Mouse (Mus musculus) limb, embryonic 12.5 days (tissue): ENCODE measurements at regions not wholly inside any gene's neighbourhood (a gene's known extent, or its start where the extent isn't known, plus 50 kb on each side); places are given as distances from the start of the nearest gene placed in this dataset.
A peak's percentile ranks its signal among the peaks of the same experiment; 100 is the strongest.

ENCODE experiments used
- ATAC-seq: fragments of 200-750 bp; cut with Nextera tagmentation; 2 replicates; pipeline ENCODE4 v1.8.0; 2017; ENCODE audit warnings: low read depth, moderate TSS enrichment; ENCODE audit not compliant: insufficient number of reproducible peaks, insufficient read depth, low FRiP score, low TSS enrichment
- H3K27ac ChIP-seq: fragments of 300-500 bp; sonication (generic); 2 replicates; pipeline ENCODE4 v1.5.1; 2016; ENCODE audit warnings: mild to moderate bottlenecking, moderate library complexity
- H3K27me3 ChIP-seq: fragments of 300-500 bp; sonication (generic); 2 replicates; pipeline ENCODE4 v1.6.1; 2016; ENCODE audit warnings: mild to moderate bottlenecking, moderate library complexity
- H3K36me3 ChIP-seq: fragments of 300-500 bp; sonication (generic); 2 replicates; pipeline ENCODE4 v1.6.1; 2016; ENCODE audit warnings: mild to moderate bottlenecking, moderate library complexity
- H3K4me1 ChIP-seq: fragments of 300-500 bp; sonication (generic); replicated peaks from 2 replicates; pipeline ENCODE4 v1.6.1; 2016
- H3K4me2 ChIP-seq: fragments of 300-500 bp; sonication (generic); 2 replicates; pipeline ENCODE4 v1.6.1; 2016; ENCODE audit warnings: mild to moderate bottlenecking, moderate library complexity
- H3K4me3 ChIP-seq: fragments of 300-500 bp; sonication (generic); replicated peaks from 2 replicates; pipeline ENCODE4 v1.5.1; 2016; ENCODE audit warnings: mild to moderate bottlenecking
- H3K9ac ChIP-seq: fragments of 300-500 bp; sonication (generic); replicated peaks from 2 replicates; pipeline ENCODE4 v1.6.1; 2016; ENCODE audit warnings: mild to moderate bottlenecking, moderate library complexity
- H3K9me3 ChIP-seq: fragments of 300-500 bp; sonication (generic); 2 replicates; pipeline ENCODE4 v1.6.1; 2016; ENCODE audit warnings: mild to moderate bottlenecking, moderate library complexity
- WGBS: fragments of 180-500 bp; shearing (Covaris S2); methylation state at CpG from one replicate; pipeline ENCODE4 v1.1.7; 2016; 5-methylcytosine and 5-hydroxymethylcytosine counted together

DNA sequence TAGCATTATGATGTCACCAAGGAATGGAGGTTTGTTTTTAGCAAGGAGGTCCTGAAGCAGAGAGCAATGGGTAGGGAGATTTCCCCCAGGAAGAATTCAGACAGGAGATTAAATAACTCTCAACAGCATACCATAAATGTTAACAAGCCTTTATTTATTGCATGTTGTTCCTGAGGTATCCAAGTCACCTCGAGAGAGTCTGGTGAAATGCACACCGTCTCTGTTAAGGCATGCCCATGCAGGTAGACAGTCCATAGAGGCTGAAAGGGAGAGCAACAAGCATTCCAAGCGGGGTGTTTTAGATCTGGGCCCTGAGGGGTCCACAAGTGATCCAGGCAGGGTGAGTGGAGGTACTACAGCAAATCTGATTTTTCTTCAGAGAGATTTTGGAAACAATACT lies 305.9 kb upstream of the Pbx1 start:
- Histone ChIP-seq H3K9ac (no peak overlapping the region), H3K36me3 (no peaks in the 10 kb centered on the region), H3K27me3 (no peaks in the 10 kb centered on the region), H3K9me3 (no peaks in the 10 kb centered on the region), H3K4me3 (no peak overlapping the region), H3K27ac (no peak overlapping the region), H3K4me2 (no peak overlapping the region), H3K4me1 (0 out of 2 replicates have a peak, but pooled peaks cover 5% of the 10 kb centered on the region)
- no peak for ATAC-seq
- WGBS, result 32% methylated on average over 3 of the region's 3 CpGs

DNA sequence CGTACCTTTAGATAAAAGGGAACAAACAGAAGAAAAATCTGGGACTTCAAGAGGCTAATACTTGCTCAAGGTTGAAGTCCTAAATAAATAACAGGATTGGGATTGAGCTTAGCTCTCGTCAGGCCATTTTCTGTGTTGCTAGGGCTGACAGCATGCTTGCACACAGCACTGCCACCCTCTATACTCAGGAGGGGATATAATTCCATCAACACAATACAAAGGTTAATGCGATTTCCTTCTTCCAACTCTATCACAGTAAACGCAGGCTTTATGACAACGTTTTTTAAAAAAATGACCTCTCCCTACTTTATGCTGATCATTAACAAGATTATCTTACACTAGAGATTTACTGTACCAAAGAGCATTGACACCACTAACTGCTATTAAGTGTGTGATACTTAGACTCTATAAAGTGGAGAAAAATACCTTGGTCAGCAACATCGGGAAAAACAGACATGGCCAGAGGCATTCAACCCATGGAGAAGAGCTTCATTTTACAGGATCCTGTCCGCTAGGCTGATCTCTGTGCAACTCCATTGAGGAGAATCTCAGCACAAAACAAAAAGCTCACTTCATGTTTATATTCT lies 305.3 kb upstream of the Pbx1 start:
- Histone ChIP-seq H3K36me3 (no peaks in the 10 kb centered on the region), H3K27ac (no peak overlapping the region), H3K9me3 (no peaks in the 10 kb centered on the region), H3K4me3 (no peak overlapping the region), H3K9ac (no peak overlapping the region), H3K4me1 (0 out of 2 replicates have a peak, but pooled peaks cover 5% of the 10 kb centered on the region), H3K4me2 (no peak overlapping the region), H3K27me3 (no peaks in the 10 kb centered on the region)
- ATAC-seq, result no peak
- whole genome bisulfite sequencing, result 73% methylated on average over 7 of the region's 7 CpGs

DNA sequence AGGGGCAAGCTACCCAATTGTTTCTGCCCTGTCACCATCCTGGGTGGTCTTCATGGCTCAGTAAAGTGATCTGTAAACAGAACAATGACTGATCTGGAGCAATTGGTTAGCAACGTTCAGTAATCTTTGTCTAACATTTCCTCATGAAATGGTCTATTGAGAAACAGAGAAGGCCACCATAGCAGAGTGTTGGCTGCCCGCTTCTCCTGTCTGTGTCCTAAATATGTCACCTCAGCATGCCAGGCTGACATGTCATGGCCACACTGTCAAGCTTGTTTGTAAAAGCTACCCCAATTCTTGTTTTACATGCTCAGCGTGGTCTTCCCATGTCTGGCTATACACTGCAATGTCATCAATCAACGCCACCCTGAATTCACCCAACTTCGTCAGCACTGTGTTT lies 301.0 kb upstream of the Pbx1 start:
- 0 out of 2 replicates have a peak, but pooled peaks cover 3% of the 10 kb centered on the region for H3K4me1 ChIP-seq
- H3K27me3 ChIP-seq, result no peaks in the 10 kb centered on the region
- H3K27ac ChIP-seq, result no peak overlapping the region
- no peaks in the 10 kb centered on the region for H3K36me3 ChIP-seq
- no peak overlapping the region for H3K4me3 ChIP-seq
- no peak for ATAC-seq
- no peak overlapping the region for H3K9ac ChIP-seq
- H3K4me2 ChIP-seq, result no peak overlapping the region
- 70% methylated on average over 5 of the region's 5 CpGs for WGBS
- no peaks in the 10 kb centered on the region for H3K9me3 ChIP-seq

DNA sequence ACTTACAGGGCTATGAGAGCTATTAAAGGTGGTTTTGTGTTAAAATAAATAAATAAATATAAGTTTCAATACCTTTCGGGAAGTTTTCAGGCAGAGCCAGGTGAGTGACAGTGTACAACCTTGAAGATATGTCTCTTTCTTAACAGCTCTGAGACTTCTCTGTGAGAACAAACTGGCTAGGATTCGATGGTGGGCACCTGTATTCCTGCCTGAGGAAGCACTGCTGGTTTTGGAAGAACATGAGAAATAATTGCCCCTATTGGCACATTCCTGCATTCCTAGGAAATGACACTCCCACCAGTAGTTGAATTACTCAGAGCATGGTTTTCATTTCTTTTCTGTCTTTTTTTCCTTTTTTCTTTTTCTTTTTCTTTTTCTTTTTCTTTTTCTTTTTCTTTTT lies 277.8 kb upstream of the Pbx1 start:
- Histone ChIP-seq H3K4me1 (peaks cover 19% of the 10 kb centered on the region), H3K27me3 (no peaks in the 10 kb centered on the region), H3K9me3 (no peaks in the 10 kb centered on the region), H3K9ac (no peak overlapping the region), H3K36me3 (no peaks in the 10 kb centered on the region), H3K4me2 (peak overlapping the region; percentile 52), H3K27ac (peak overlapping the region; percentile 54; the same call in 1 of the 2 replicates), H3K4me3 (no peak overlapping the region)
- WGBS, result 60% methylated on average over 2 of the region's 2 CpGs
- ATAC-seq, result no peak

DNA sequence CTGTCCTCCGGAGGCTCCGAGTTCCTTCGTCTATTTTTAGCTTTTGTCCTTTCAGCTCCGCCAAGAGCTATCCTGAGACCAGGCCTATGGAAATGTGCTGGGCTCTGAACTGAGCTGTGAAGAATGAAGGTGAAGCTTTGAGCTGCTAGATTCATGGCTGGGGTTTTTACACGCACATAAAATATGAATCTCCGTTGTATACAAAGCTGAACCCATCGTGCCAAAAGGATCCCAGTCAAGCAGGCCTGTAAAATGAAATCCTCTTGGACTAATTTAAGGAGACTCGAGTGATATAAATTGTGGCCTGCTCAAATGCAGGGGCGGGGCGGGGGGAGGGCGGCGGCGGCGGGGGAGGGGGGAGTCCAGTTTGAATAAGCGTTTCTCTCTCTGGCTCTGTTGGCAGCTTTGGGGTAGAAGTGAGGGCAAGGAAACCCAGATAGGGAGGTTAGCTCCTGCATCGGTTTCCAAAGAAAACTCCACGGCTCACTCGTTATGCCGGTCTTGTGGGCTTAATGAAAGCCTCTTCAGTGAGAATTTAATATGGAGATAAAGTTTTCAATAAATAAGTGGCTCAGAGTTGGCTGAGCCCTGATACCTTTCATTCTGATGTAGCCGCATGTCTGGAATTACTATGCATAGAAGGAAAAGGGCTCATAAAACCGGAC lies 277.1 kb upstream of the Pbx1 start:
- peak overlapping the region; percentile 52 for H3K4me2 ChIP-seq
- no peaks in the 10 kb centered on the region for H3K36me3 ChIP-seq
- WGBS, result 12% methylated on average over 21 of the region's 21 CpGs
- H3K27ac ChIP-seq, result peak overlapping the region; percentile 54
- H3K27me3 ChIP-seq, result no peaks in the 10 kb centered on the region
- peak; percentile 82; the same call in 1 of the 2 replicates for ATAC-seq
- H3K9me3 ChIP-seq, result no peaks in the 10 kb centered on the region
- no peak overlapping the region for H3K9ac ChIP-seq
- H3K4me3 ChIP-seq, result peak overlapping the region; percentile 6; the same call in 1 of the 2 replicates
- H3K4me1 ChIP-seq, result peaks cover 19% of the 10 kb centered on the region

DNA sequence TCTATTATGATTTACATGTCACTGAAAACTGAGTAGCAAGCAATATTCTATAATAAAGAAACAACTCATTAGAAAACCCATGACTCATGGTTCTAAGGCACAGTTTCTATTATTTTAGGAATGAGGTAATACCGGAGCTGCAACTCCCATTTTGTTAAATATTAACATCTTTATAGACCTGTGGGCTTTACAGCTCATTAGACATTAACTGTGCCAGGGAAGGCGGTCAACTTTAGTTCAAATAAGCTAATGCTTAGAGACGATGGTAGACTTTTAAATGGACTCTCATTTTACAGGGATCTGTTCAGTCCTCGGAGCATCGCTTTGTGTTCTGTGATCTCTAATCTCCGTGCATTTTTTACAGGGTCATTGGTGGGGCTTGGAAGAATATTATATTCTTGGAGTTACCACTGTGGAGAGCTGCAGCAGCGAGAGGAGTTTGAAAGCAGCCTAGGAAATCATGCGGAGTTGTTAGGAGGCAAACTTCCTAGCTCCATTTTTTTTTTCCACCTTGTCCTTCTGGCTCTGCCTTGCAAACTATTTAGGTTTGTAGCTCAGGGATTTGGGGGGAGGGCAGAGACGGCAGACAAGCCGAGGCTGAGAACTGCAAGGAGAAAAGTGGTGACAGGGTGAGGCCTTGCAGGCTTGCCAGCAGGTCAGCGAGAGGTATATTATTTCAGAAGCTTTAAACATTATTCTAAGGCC lies 276.2 kb upstream of the Pbx1 start:
- Histone ChIP-seq H3K4me1 (peaks cover 19% of the 10 kb centered on the region), H3K36me3 (no peaks in the 10 kb centered on the region), H3K27ac (peak overlapping the region; percentile 54), H3K4me2 (peak overlapping the region; percentile 52), H3K9ac (no peak overlapping the region), H3K27me3 (no peaks in the 10 kb centered on the region), H3K9me3 (no peaks in the 10 kb centered on the region), H3K4me3 (0 out of 2 replicates have a peak overlapping the region, but pooled peaks have one; percentile 6)
- peak; percentile 44; the same call in 1 of the 2 replicates for ATAC-seq
- 14% methylated on average over 11 of the region's 11 CpGs for WGBS

DNA sequence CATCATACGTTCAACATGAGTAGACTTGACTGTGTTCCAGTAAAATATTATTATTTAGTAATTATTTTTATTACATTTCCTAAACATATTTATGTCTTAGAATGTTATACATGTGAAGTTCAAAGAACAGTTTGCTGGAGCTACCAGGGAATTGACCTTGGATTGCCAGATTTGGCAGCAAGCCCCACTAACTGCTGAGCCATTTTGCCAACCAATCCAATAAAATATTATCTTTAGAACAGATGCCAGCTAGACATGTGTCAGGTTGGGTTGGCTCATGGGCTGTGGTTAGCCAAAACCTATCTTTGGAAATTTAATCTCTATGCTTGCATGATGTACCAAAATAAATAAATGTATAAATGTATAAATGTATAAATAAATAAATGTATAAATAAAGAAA lies 265.3 kb upstream of the Pbx1 start:
- Histone ChIP-seq H3K9me3 (no peaks in the 10 kb centered on the region), H3K4me1 (no peaks in the 10 kb centered on the region), H3K36me3 (no peaks in the 10 kb centered on the region), H3K9ac (no peak overlapping the region), H3K4me2 (no peak overlapping the region), H3K27me3 (no peaks in the 10 kb centered on the region), H3K27ac (no peak overlapping the region), H3K4me3 (no peak overlapping the region)
- no peak for ATAC-seq
- WGBS, result 95% methylated on average over 1 of the region's 1 CpGs

DNA sequence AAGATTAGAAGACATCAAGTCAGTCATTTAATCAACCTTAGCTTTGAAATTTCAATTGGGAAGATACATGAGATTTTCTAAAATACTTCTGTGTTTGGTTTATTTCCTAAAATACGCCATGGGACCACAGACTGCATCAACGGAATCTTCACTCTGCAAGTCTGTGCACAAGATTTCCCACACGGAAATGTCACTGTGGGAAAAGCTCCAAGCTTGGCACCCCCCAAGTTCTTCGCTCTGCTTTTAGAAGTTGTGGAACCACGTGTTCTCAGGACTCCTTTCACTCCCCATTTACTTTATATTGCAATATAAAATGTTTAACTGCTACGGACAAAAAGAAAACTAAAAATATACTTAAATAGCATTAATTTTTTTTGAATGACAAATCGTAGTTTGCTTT lies 254.8 kb upstream of the Pbx1 start:
- Histone ChIP-seq H3K4me1 (no peaks in the 10 kb centered on the region), H3K27me3 (no peaks in the 10 kb centered on the region), H3K4me2 (no peak overlapping the region), H3K9me3 (no peaks in the 10 kb centered on the region), H3K27ac (no peak overlapping the region), H3K9ac (no peak overlapping the region), H3K4me3 (no peak overlapping the region), H3K36me3 (no peaks in the 10 kb centered on the region)
- WGBS, result 79% methylated on average over 7 of the region's 7 CpGs
- ATAC-seq, result no peak

DNA sequence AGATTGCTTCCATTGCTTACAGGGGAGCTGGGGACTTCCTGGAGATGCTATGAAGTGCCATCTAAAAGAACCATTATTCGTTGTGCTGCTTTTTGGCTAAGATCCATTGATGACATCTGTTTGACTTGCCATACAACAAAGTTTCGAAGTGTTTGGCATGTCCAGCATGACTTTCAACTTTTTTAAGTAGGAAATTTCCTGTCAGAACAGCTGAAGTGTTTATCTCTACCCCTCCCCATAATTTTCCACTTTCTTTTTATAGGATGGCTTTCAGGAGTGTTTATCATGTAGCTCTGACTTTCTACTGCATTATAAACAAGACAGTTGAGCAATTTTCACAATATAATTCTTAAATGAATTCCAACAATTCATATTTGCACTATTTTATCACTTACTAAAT lies 253.1 kb upstream of the Pbx1 start:
- ATAC-seq, result no peak
- no peak overlapping the region for H3K4me3 ChIP-seq

DNA sequence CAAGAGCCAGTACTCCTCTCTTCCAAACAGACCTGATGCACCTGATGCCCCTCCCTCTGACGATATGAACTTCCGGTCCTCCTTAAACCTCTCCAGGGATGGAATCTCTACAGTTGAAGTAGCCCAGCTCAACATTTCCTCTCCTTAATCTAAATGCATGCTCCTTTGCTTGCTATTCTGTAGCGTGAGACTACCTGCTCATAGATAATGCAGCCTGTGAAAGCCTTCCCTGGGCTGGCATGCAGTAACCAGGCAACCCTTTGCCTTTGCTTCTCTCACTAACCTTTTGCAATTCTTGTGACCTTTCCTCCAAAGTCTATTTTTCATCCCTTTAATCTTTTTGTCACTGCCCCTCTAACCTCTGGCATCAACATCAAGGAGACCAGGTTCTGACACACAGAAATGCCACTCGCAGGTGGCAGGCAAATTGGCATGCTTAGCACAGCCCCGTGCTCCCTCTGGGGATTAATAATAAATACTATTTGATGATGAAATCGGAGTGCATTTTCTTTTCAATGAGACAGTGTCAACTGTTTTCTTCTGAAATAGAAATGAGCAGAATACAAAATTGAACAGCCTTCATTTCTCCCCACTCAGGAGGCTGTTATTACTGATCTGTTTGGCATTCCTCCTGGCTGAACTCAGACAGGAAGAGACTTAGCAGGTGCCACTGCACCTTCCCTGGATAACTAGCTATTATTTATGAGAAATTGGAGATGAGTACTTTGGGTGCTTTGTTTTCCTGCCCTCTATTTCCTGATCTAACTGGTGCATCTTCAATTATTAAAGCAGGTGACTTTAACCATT lies 249.8 kb upstream of the Pbx1 start:
- no peak for ATAC-seq
- Histone ChIP-seq H3K27me3 (peaks cover 5% of the 10 kb centered on the region; the same call in 1 of the 2 replicates), H3K27ac (no peak overlapping the region), H3K9ac (no peak overlapping the region), H3K4me3 (no peak overlapping the region), H3K4me2 (no peak overlapping the region), H3K4me1 (no peaks in the 10 kb centered on the region), H3K36me3 (no peaks in the 10 kb centered on the region), H3K9me3 (no peaks in the 10 kb centered on the region)
- 77% methylated on average over 6 of the region's 6 CpGs for WGBS

More for the DNA sequence above, 253.1 kb upstream of the Pbx1 start:
- Histone ChIP-seq H3K4me2 (no peak overlapping the region), H3K27me3 (no peaks in the 10 kb centered on the region), H3K27ac (no peak overlapping the region), H3K9ac (no peak overlapping the region), H3K36me3 (no peaks in the 10 kb centered on the region), H3K9me3 (no peaks in the 10 kb centered on the region), H3K4me1 (no peaks in the 10 kb centered on the region)
- 88% methylated on average over 2 of the region's 2 CpGs for WGBS

DNA sequence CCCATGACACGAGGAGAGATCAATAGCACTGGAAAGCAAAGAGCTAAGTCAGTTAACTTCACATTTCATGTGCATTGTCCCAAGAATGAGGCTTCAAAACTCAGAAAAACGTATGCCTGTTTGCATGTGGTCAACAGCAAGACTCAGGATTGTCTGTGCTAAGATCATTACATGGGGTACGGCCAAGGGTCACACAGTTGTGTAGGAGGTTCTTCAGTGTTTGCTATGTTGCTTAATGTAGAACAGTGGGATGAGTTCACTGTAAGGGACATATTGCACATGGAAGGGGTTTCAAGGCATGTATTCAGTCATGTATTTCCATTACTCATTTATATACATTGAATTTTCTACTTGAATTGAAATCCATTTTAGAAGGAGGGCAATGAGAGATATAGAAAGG lies 248.6 kb upstream of the Pbx1 start:
- H3K4me1 ChIP-seq, result no peaks in the 10 kb centered on the region; the same call in 1 of the 2 replicates
- no peaks in the 10 kb centered on the region for H3K9me3 ChIP-seq
- no peak overlapping the region for H3K4me3 ChIP-seq
- no peak overlapping the region for H3K9ac ChIP-seq
- WGBS, result 78% methylated on average over 3 of the region's 3 CpGs
- H3K4me2 ChIP-seq, result no peak overlapping the region
- H3K27ac ChIP-seq, result no peak overlapping the region
- H3K36me3 ChIP-seq, result no peaks in the 10 kb centered on the region
- no peak for ATAC-seq
- peaks cover 15% of the 10 kb centered on the region for H3K27me3 ChIP-seq
